Mouse (Mus musculus): ENCODE results near the gene Gm20489.

The Gm20489 gene

DNA sequence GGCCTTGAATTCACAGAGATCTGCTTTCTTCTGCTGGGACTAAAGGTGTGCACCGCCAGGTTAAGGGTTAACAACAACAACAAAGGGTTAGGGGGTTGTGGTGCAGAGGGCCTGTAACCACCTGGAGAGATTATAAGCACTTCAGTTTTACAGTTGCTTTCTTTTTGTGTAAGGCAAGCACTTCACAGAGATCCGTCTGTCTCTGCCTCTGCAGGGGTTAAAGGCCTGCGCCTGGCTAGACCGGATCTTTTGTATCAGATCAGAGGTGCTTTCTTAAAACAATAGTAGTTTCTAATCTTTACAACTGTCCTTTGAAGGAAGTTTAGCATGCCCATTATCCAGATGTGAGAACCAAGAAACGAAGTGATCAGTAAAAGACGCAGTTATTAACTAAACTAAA, 4.6 kb upstream of the Gm20489 start:
- POLR2A ChIA-PET, result interaction anchor here in 3 of 4 experiments (0.6 to 2.8 kb wide), 32 partner anchors 9 to 478 kb away, joined by 3 to 26 read pairs (median 4); partner anchors contain the start of genes Foxo4 (in 2 of the 3), Nlgn3 (in 2 of the 3), Nono (in 1 of the 3) and Snx12 (in 1 of the 3)
- CTCF ChIA-PET, result interaction anchor here in 2 of 4 experiments (0.6 to 1.3 kb wide), 2 partner anchors 142 to 231 kb away, joined by 3 read pairs; no protein-coding TSS in a partner anchor

DNA sequence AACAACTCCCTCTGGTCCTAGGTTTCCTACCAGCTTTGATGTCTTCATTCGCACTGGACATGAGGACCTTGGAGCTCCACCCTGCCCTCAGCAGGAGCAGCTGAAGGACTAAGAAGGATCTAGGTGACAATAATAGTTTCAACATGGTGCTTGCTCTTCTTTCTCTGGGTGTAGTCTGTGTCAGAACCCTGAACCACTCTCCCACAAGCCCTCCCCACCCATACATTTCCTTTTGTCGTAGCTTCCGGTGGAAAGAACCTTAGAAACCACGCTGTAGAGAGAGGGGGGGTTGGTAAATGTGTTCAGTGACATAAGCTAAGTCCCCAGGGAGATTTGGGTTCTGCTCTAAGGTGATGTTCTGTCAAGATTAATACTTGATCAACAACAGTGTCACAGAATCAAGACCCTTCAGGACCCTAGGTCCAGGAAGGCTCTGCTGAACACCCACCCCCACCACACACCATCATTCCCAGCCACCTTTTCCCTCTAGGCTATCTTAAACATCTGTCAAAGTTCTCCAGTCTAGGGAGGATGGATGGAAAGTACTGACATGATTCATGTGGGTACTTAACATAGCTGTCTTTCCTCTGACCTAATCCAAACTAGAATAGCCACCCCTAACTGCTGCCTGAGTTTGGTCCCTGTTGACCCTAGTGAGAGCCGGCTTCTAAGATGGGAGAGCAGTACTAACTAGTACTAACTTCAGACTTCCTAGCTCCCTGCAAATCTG, 633 bp downstream of the Gm20489 start, which contains the start of gene Il2rg:
Gene Il2rg (minus strand): TSS at position 231 of the 730 bp plus-strand sequence.
- ChIA-PET POLR2A (interaction anchor here (0.6 to 1.4 kb wide), 5 partner anchors 10 to 502 kb away, joined by 3 to 5 read pairs (median 3); no protein-coding TSS in a partner anchor), CTCF (no interaction called here)

DNA sequence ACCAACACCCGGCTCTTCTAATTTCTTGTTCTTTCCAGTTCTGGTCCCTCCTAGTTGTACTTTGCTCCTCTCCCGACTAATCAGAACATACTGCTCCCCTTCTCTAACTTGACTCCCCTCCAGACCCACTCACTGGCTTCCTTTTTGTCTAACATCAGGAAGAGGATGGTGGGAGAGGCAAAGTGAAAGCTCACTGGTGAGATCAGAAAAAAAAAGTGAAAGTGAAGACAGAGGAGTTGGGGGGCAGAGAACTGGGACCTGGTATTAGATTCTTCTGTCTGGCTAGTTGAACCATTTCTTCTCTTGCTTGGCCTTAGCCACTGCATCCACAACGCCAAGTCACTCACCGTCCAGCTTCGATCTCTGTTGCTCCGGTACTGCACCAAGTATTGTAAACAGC, 2.2 kb downstream of the Gm20489 start:
- POLR2A ChIA-PET, result interaction anchor here (0.6 to 1.4 kb wide), 4 partner anchors 9 to 535 kb away, joined by 3 to 5 read pairs (median 4); partner anchors contain the start of gene Foxo4 (in 1 of the 4)
- CTCF ChIA-PET, result interaction anchor here in 1 of 4 experiments (0.8 kb wide), 1 partner anchor 10 kb away, joined by 3 read pairs; no protein-coding TSS in a partner anchor

DNA sequence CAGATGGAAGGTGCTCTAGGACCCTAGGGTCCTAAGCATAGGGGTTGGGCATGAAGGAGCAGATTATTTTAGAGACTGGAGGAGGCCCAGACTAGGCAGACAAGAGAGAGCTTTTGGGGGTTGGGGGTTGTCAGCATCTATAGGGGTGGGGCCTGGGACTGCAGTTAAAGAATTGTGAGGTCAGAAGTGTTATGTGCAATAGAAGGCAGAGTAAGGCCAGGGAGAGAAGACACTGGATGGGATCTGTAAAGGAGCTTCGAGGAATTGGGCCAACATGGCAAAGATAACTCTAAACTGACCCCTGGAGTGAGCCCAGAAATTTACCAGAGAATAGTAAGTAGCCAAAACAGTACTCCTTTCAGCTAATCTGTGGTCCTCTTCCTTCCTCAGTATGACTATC, 4.9 kb downstream of the Gm20489 start, which contains the start of gene Gm614:
Gene Gm614 (minus strand): TSS at position 101 of the 400 bp plus-strand sequence.
- ChIA-PET POLR2A (interaction anchor here in 2 of 4 experiments (1.5 to 1.7 kb wide), 3 partner anchors 10 to 180 kb away, joined by 3 to 8 read pairs (median 4); partner anchors contain the start of gene Med12 (in 2 of the 2)), CTCF (no interaction called here)

DNA sequence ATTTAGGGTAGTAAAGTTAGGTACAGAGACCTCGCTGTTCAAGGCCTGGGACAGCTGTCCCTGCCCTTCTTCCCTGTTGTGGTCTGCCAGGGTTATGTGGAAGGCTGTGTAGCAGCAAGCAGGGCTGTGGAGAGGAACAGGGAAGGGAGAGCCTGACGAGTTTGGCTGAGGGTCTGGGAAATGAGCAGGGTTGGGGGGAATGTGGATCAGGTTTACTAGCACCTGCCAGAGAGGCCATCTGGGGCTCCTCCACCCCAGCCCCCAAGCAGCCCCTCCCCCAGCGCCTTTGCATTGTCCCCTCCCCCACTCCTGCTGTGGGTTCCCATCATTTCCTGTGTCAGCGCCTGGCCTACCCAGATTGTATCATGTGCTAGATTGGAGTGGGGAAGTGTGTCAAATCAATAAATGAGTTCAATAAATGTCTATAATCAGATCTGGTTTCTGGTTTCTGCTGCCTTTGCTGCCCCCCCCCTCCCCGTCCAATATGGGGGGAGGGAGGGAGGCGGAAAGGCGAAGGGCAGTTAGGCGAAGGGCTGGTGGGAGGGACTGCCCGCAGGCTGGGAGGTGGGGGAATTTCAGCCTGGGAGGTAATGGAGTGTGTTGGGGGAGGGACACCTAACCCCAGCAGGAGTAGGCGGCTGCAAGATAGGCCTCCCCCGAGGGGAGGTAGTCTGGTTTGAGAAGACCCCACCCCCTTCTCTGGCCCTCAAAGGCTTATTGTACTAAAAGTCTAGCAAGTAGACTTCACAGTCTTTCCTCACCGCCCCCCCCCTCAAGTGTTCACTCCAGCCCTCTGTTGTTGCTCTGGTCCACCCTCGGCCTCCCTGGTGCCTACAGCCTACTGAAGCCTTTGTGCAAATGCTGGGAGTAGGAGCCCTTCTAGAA, 8.1 kb downstream of the Gm20489 start:
- ChIA-PET CTCF (no interaction called here), POLR2A (interaction anchor here in 3 of 4 experiments (0.5 to 1.6 kb wide), 6 partner anchors 12 to 982 kb away, joined by 3 to 4 read pairs (median 3); partner anchors contain the start of gene Med12 (in 1 of the 3))

DNA sequence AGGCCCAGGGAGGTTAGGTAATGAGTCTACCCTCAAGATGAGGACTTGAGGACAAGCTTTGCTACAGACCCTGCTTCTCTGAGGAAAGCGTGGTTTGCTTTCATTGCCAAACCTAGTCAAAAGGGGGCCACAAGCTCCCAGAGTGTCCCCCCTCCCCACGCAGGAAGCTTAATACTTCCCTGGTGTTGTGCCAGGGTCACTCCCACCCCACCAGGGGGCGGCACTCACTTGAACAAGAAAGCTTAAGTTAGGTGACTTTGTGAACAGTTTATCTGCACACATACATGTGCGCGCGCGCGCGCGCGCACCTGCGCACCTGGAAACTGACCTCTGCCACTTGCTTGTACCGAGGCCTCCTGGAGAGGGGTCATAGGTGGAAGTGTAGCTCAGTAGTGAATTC, 12.2 kb downstream of the Gm20489 start:
- ChIA-PET CTCF (interaction anchor here (0.5 to 1.5 kb wide), 8 partner anchors 11 to 615 kb away, joined by 3 to 6 read pairs (median 3); no protein-coding TSS in a partner anchor), POLR2A (interaction anchor here in 2 of 4 experiments (0.7 to 5.2 kb wide), 13 partner anchors 11 to 172 kb away, joined by 3 to 26 read pairs (median 4); partner anchors contain the start of genes Med12 (in 2 of the 2) and Snx12 (in 1 of the 2))

DNA sequence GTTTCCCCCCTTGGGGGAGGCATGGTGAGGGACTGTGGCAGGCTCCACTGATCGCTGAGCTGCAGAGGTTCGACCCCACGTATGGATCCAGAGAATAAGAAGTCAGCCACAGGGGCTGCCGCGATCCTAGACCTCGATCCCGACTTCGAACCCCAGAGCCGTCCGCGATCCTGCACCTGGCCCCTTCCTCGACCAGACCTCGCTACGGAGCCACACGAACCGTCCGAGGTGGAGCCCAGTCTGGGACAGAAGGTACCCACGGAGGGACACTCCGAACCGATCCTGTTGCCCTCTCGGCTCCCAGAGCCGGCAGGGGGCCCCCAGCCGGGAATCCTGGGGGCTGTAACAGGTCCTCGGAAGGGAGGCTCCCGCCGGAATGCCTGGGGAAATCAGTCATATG, 14.1 kb downstream of the Gm20489 start:
- CTCF ChIA-PET, result no interaction called here
- POLR2A ChIA-PET, result interaction anchor here in 3 of 4 experiments (0.5 to 5.2 kb wide), 18 partner anchors 12 to 267 kb away, joined by 3 to 26 read pairs (median 4); partner anchors contain the start of genes Med12 (in 2 of the 3), Nlgn3 (in 1 of the 3) and Snx12 (in 1 of the 3)

DNA sequence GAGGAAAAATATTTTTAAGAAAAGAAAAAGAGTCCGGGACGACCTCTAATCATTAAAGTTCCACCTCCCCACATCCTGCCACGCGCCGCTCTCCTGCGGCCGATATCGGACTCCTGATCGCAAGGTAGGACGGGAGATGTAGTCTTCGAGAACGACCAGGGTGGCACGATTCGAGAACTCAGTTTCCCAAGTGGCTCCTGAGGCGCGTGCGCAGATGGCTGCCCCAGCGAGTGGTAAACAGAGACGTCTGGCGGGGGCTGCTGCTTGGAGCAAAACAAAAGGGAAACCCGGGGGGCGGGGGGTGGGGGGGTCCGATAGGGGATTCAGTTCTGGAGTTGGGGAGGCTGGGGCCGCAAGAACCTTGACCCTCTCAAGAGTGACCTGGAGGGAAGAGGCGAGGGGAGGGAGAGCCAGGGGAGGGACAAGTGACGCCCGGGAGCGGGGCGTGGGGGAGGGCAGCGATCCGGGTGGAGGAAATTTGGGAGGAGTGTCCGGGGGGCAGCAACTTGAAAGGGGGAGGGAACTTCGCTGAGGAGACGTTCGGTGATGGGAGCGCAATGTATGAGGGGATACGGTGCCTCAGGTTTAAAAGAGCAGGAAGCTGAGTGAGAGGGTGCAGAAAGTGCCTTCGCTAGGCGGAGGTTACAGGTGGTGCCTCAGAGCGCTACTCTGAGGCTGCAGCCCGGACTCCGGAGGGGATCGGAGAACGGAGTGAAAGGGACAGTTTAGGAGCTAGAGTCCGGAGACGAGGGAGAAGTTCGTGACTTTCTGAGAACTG, 14.7 kb downstream of the Gm20489 start, which contains the start of gene Foxo4:
Gene Foxo4 (plus strand): TSS at position 577 of the 778 bp plus-strand sequence.
- ChIA-PET POLR2A (interaction anchor here in 3 of 4 experiments (0.5 to 5.2 kb wide), 22 partner anchors 10 to 1269 kb away, joined by 3 to 26 read pairs (median 4); partner anchors contain the start of genes Med12 (in 2 of the 3), Nlgn3 (in 1 of the 3) and Snx12 (in 1 of the 3)), CTCF (no interaction called here)

DNA sequence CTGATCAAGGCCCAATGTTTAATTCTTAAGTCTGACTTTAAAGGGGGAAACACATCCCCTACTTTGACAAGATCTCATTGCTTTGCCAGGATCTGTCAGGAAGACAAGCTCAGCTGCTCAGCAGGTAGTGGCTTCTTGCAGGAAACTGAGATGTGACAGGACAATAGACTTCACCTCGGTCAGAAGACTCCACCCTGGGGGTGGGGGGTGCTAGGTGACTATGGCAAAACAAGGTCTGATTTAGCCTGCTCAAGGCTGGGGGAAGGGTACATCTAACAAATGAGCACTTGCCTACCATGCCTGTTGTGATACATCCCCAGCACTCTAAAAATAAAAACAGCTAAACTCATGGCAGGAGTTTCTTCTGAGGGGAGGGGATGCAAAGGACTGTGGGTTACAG, 23.8 kb downstream of the Gm20489 start:
- POLR2A ChIA-PET, result interaction anchor here (0.5 to 2.4 kb wide), 6 partner anchors 8 to 87 kb away, joined by 3 to 7 read pairs (median 4); no protein-coding TSS in a partner anchor
- CTCF ChIA-PET, result no interaction called here

DNA sequence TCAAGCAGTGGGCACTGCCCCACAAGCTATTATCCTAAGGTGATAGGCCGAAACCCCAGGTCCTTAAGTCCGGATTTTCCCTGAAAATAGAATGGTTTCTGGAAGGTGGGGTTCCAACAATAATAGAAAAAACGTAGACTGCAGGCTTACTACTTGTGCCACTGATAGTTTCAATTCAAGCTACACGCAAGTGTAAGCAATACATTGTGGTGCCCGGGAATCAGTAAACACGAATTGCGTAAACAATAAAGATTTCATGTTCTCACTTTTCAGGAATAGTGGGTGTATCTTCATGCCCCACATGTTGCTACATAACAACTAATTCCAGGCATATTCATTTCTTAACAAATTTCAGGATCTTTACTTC, 46.0 kb downstream of the Gm20489 start:
- POLR2A ChIA-PET, result interaction anchor here in 3 of 4 experiments (0.5 to 2.1 kb wide), 18 partner anchors 11 to 259 kb away, joined by 3 to 13 read pairs (median 3); partner anchors contain the start of genes Foxo4 (in 1 of the 3) and Med12 (in 1 of the 3)
- CTCF ChIA-PET, result no interaction called here

DNA sequence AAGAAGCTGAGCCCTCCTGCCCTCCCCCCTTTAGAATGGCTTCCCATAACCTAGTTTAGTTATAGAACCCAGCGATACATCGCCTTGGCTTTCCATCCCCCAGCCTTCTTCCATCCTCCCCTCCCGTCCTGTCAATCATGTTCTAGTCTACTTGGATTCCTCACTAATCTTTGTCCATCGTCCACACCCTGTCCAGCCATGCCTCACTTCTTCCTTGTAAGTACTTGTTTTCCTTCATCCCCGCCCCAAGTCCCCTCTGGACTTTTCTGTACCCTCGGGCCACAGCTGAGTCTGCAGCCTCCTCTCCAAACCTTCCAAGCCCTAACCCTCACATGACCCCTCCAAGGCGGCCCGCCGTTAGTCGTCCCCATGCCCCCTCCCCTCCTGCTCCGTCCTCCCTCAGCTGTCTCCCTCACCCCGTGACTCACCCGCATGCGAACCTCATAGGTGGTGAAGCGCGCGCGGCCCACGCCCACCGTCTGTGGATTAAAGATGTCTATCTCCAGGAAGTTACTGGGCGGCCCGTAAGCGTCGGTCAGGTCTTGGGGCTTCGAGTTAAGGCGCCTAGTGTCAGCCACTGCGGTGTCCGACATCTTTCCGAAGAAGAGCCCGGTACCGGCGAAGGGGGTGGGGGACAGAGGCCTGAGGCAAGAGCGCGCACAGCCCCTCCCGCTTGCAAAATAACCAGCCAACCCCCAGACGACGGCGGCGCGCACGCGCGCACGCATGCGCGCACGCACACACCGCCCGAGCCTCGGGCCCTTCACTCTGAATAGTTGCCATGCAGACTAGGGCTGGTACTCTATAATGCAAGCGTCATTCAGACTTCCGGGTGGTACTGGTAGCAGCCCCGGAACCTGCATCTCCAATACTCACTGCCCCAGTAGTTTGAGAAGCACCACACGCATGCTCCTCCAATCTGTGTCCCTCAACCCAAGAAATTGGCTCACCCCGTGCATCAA, 46.7 kb downstream of the Gm20489 start, which contains the start of gene Snx12:
Gene Snx12 (minus strand): TSS at position 730 of the 962 bp plus-strand sequence.
- ChIA-PET CTCF (no interaction called here), POLR2A (interaction anchor here in 3 of 4 experiments (0.5 to 2.1 kb wide), 17 partner anchors 10 to 259 kb away, joined by 3 to 13 read pairs (median 3); partner anchors contain the start of genes Foxo4 (in 1 of the 3), Med12 (in 1 of the 3) and Slc7a3 (in 1 of the 3))

Measured in embryonic stem cell, embryonic (primary cell).